Mouse (Mus musculus) brain, embryonic 14.5 days (tissue): Measurements from ENCODE around the gene Rara. TPM values are rescaled to one million over a fixed set of nuclear protein-coding genes. Genes with fewer than 3 reads are reported as not detected.

ENCODE experiments used
- DNase-seq: peaks from one replicate; pipeline ENCODE4 v3.0.0-alpha.2; 2011; ENCODE audit warnings: low read depth
- CTCF ChIP-seq: fragments of 200-500 bp; IDR thresholded peaks from 2 replicates; pipeline ENCODE4 v1.5.1; 2012; ENCODE audit warnings: inconsistent platforms, mild to moderate bottlenecking, moderate library complexity, borderline replicate concordance; ENCODE audit not compliant: insufficient read depth, insufficient read length; ENCODE audit errors: extremely low read depth
- POLR2A ChIP-seq: fragments of 200-500 bp; IDR thresholded peaks from 2 replicates; pipeline ENCODE4 v1.6.1; 2012; ENCODE audit warnings: mild to moderate bottlenecking, inconsistent platforms, borderline replicate concordance; ENCODE audit not compliant: poor library complexity, insufficient read depth, insufficient read length, severe bottlenecking; ENCODE audit errors: extremely low read depth
- polyA plus RNA-seq: library from polyadenylated mRNA; depleted of rRNA; stranded (reverse); fragments of >200 nt; gene quantifications from 2 replicates; pipeline ENCODE4 v1.2.3, GENCODE M21; 2012

The Rara gene
- polyA plus RNA-seq, 1 experiment: 14.4 TPM

GRCm38 (mm10) chr11:98936170-98936569, 8.6 kb downstream of the Rara start:
- TF ChIP-seq CTCF: no peak
- TF ChIP-seq POLR2A: no peak
- DNase-seq: no peak

GRCm38 (mm10) chr11:98936606-98937409, 9.2 kb downstream of the Rara start:
- no peak for TF ChIP-seq CTCF
- no peak for TF ChIP-seq POLR2A
- DNase-seq: no peak

- no peak for TF ChIP-seq POLR2A
- TF ChIP-seq CTCF: no peak
- peak; percentile 95 for DNase-seq
Observed at GRCm38 (mm10) chr11:98937410-98937913, 9.8 kb downstream of the Rara start.

- no peak for DNase-seq
- TF ChIP-seq CTCF (no peak), POLR2A (no peak)
Observed at GRCm38 (mm10) chr11:98937914-98938694, 10.5 kb downstream of the Rara start.

- TF ChIP-seq POLR2A (no peak), CTCF (no peak)
Observed at GRCm38 (mm10) chr11:98938701-98939083, 11.1 kb downstream of the Rara start.

GRCm38 (mm10) chr11:98939084-98939952, 11.7 kb downstream of the Rara start:
- TF ChIP-seq POLR2A (no peak), CTCF (no peak)
- no peak for DNase-seq

More at GRCm38 (mm10) chr11:98938701-98939083, 11.1 kb downstream of the Rara start:
- DNase-seq: no peak

- no peak for TF ChIP-seq CTCF
- TF ChIP-seq POLR2A: no peak
- no peak for DNase-seq
Observed at GRCm38 (mm10) chr11:98939953-98940641, 12.5 kb downstream of the Rara start.

GRCm38 (mm10) chr11:98940776-98941175, 13.2 kb downstream of the Rara start:
- no peak for DNase-seq
- TF ChIP-seq CTCF: no peak
- no peak for TF ChIP-seq POLR2A

- DNase-seq: peak; percentile 86
- no peak for TF ChIP-seq CTCF
- TF ChIP-seq POLR2A: no peak
Observed at GRCm38 (mm10) chr11:98941341-98941825, 13.8 kb downstream of the Rara start.

GRCm38 (mm10) chr11:98941826-98942550, 14.4 kb downstream of the Rara start:
- TF ChIP-seq POLR2A: no peak
- no peak for TF ChIP-seq CTCF
- DNase-seq: peak; percentile 92

GRCm38 (mm10) chr11:98942555-98942922, 14.9 kb downstream of the Rara start:
- no peak for TF ChIP-seq CTCF
- TF ChIP-seq POLR2A: no peak
- no peak for DNase-seq
